Mouse (Mus musculus) spleen, adult 2 months (tissue): Measurements from ENCODE around the gene Fbn1. TPM values are rescaled to one million over a fixed set of nuclear protein-coding genes. Genes with fewer than 3 reads are reported as not detected.

Experiments
- DNase-seq, 2 experiments: peaks; one replicate each; pipeline versions ENCODE4 v3.0.0 to v3.0.0-alpha.2; 2012 to 2021; ENCODE audit warnings: low spot score in 2 of 2, low read depth in 1 of 2
- H3K27ac ChIP-seq: fragments of 200-500 bp; 2 replicates; pipeline ENCODE4 v1.5.1; 2012; ENCODE audit warnings: low read length, inconsistent platforms; ENCODE audit not compliant: insufficient read depth
- H3K27me3 ChIP-seq: fragments of 200-500 bp; 2 replicates; pipeline ENCODE4 v1.6.1; 2012; ENCODE audit warnings: mild to moderate bottlenecking, moderate library complexity, low read length, inconsistent platforms; ENCODE audit not compliant: control insufficient read depth, insufficient read depth
- H3K36me3 ChIP-seq: fragments of 200-500 bp; 2 replicates; pipeline ENCODE4 v1.6.1; 2012; ENCODE audit warnings: mild to moderate bottlenecking, low read length, inconsistent platforms; ENCODE audit not compliant: control insufficient read depth, insufficient read depth
- H3K4me1 ChIP-seq: fragments of 200-500 bp; 2 replicates; pipeline ENCODE4 v1.6.1; 2011; ENCODE audit warnings: inconsistent platforms; ENCODE audit not compliant: control insufficient read depth, insufficient read depth, insufficient read length
- H3K4me3 ChIP-seq: fragments of 200-500 bp; 2 replicates; pipeline ENCODE4 v1.5.1; 2011; ENCODE audit warnings: mild to moderate bottlenecking, inconsistent platforms; ENCODE audit not compliant: insufficient read depth, insufficient read length; ENCODE audit errors: extremely low read depth
- CTCF ChIP-seq: fragments of 200-500 bp; IDR thresholded peaks from 2 replicates; pipeline ENCODE4 v1.5.1; 2011; ENCODE audit warnings: mild to moderate bottlenecking, inconsistent platforms; ENCODE audit not compliant: insufficient read depth, insufficient read length, insufficient replicate concordance; ENCODE audit errors: extremely low read depth
- POLR2A ChIP-seq: fragments of 200-500 bp; IDR thresholded peaks from 2 replicates; pipeline ENCODE4 v1.6.1; 2011; ENCODE audit warnings: low read depth, low read length, inconsistent platforms
- whole genome bisulfite sequencing: fragments of 180-500 bp; shearing (Covaris S2); methylation state at CpG from one replicate; pipeline ENCODE4 v1.1.7; 2018; 5-methylcytosine and 5-hydroxymethylcytosine counted together
- polyA plus RNA-seq: library from polyadenylated mRNA; depleted of rRNA; stranded (reverse); fragments of >200 nt; gene quantifications from 2 replicates; pipeline ENCODE4 v1.2.3, GENCODE M21; 2012

Fbn1 gene
- polyA plus RNA-seq, 1 experiment, result 3.1 TPM

- H3K27ac ChIP-seq, result peak within 1 kb of the TSS; percentile 51
- H3K4me3 ChIP-seq, result peak within 1 kb of the TSS; percentile 45
- H3K36me3 ChIP-seq, result no peaks in the 10 kb centered on the region
- H3K4me1 ChIP-seq, result peaks cover 4% of the 10 kb centered on the region; the same call in 1 of the 2 replicates
- peaks cover 10% of the 10 kb centered on the region; the same call in 1 of the 2 replicates for H3K27me3 ChIP-seq
- no peak for DNase-seq
- TF ChIP-seq CTCF (no peak), POLR2A (no peak)
- WGBS, result 11% methylated on average over 45 of the region's 45 CpGs
These were observed 2.6 kb downstream of the Fbn1 start, which contains the start of gene Gm9913 for GRCm38 (mm10) chr2:125505006-125505745. Gene Gm9913, plus strand, starts transcription at chr2:125505089.

DNA sequence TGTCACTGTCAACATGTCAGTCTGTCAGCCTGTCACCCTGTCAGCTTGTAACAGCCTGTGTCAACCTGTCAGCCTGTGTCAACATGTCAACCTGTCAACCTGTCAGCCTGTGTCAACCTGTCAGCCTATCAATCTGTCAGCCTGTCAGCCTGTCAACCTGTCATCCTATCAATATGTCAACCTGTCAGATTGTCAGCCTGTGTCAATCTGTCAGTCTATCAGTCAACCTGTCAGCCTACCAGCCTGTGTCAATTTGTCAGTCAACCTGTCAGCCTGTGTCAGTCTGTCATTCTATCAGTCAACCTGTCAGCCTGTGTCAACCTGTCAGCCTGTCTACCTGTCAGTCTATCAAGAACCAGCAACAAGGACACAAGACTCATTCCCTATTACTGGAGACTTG, 6.3 kb downstream of the Fbn1 start:
- TF ChIP-seq POLR2A, result no peak
- TF ChIP-seq CTCF, result no peak
- DNase-seq, result no peak
- H3K27ac ChIP-seq, result no peak overlapping the region
- H3K27me3 ChIP-seq, result peaks cover 10% of the 10 kb centered on the region; the same call in 1 of the 2 replicates
- H3K4me1 ChIP-seq, result peaks cover 4% of the 10 kb centered on the region; the same call in 1 of the 2 replicates
- no peak overlapping the region for H3K4me3 ChIP-seq
- H3K36me3 ChIP-seq, result no peaks in the 10 kb centered on the region

DNA sequence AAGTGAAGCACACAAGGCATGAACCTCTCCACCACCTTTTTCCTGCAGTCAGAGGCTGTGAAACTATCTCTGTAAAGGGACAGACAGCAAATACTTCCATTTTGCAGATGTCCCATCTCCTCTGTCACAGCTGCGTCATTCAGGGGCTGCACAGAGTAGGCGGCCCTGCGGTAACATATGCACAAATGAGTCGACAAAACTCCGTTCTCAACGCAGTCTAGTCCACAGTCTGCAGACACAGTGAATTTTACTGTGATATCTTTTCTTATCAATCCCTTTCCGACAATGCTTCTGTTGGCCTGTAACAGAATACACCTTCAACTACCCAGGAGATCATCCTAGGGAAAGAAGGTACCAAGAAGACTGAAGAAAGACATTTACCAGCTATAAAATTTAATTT, 9.6 kb downstream of the Fbn1 start:
- no peak for DNase-seq
- TF ChIP-seq POLR2A, result no peak
- TF ChIP-seq CTCF, result no peak
- Histone ChIP-seq H3K27me3 (no peaks in the 10 kb centered on the region), H3K4me3 (no peak overlapping the region), H3K27ac (no peak overlapping the region), H3K36me3 (no peaks in the 10 kb centered on the region), H3K4me1 (no peaks in the 10 kb centered on the region)
- WGBS, result 84% methylated on average over 7 of the region's 7 CpGs

DNA sequence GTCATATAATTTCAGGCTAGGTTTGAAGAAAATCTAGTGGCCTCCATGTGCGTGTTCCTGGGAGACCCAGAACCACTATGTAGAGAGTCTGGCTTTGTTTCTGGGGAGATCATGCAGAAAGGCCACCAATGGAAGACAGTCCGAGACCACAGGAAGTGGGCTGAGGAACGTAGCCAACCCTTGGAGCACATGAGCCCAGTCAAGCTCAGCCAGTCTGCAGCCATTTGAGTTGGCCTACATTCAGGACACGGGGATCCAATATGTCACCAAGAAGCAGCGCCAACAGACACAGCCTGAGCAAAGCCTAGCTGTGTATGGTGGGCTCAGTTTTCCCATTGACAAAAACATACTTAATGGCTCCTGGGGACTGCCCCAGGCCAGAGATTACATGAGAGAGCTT, 11.1 kb downstream of the Fbn1 start:
- Histone ChIP-seq H3K4me1 (no peaks in the 10 kb centered on the region), H3K27ac (no peak overlapping the region), H3K4me3 (no peak overlapping the region), H3K36me3 (no peaks in the 10 kb centered on the region), H3K27me3 (no peaks in the 10 kb centered on the region)
- 62% methylated on average over 5 of the region's 5 CpGs for WGBS
- TF ChIP-seq CTCF (no peak), POLR2A (no peak)
- no peak for DNase-seq

DNA sequence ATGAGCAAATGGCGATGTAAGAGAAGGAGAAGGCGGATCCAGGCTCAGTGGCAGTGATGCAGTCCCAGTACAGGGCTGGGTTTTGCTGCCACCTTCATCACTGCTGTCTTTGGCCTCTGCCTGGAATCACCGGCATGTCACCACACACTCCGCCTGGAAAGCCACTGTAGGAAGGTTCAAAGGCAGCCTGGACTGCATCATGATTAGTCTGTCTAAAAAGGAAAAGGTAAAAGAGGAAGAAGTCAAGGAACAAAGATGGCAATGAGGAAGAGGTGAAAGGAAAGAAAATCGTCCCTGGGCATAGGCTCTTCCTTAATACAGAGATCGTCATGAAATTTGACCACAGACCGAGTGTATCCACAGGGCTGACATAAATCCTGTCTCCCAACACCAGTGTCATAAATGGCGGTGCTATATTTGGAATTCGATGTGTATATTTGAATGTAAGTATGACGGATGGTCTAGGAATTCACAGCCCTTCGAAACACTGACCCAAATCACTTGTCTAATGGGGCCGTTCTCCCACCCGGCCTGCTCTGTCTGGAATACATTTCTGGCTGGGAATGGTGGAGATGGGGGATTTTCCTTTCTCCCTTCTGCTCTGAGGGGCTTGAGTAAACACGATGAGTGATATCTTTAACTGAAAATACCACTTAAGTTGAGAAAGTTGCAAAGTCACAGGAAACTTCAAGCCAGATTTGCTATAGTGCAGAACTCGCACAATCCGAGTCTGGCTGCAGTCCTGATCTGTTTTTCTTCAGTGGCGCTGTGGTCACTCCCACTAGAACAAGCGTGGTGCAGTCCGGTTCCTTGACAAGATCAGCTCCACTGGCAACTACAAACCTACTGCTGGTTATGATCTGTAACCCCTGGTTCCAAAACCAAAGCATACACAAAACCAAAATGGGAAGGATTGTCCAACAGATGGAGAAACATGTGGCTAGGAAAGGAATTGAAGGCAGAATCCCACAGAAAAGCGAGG, 12.7 kb downstream of the Fbn1 start:
- Histone ChIP-seq H3K27me3 (no peaks in the 10 kb centered on the region), H3K4me3 (no peak overlapping the region), H3K27ac (no peak overlapping the region), H3K4me1 (no peaks in the 10 kb centered on the region), H3K36me3 (no peaks in the 10 kb centered on the region)
- WGBS, result 64% methylated on average over 20 of the region's 20 CpGs
- TF ChIP-seq POLR2A (no peak), CTCF (no peak)
- no peak for DNase-seq

DNA sequence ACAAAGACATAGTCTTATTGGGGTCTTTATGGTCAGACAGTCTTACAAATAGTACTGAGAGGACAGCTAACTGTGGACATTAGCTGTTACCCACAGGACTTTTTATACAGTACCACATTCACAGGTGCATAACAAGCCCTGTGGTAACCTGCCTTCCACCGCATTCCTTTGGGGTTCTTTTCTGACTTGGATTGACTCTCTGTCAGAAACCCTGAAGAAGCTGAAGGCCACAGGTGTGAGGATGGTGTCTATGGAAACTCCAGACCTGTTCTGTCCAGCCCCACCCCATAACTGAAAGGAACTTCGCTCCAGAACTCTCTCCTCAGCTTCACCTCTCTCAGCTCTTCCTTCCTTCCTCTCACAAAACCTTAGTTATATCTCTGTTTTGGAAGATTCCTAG, 13.5 kb downstream of the Fbn1 start:
- TF ChIP-seq POLR2A (no peak), CTCF (no peak)
- WGBS, result 90% methylated on average over 2 of the region's 2 CpGs
- H3K27me3 ChIP-seq, result no peaks in the 10 kb centered on the region

More for the DNA sequence above, 13.5 kb downstream of the Fbn1 start:
- Histone ChIP-seq H3K36me3 (no peaks in the 10 kb centered on the region), H3K4me1 (no peaks in the 10 kb centered on the region), H3K4me3 (no peak overlapping the region), H3K27ac (no peak overlapping the region)
- DNase-seq, result no peak
